Mouse (Mus musculus) left cerebral cortex, adult 2 months (tissue): ENCODE data around the gene Slc44a2. TPM values are rescaled to one million over a fixed set of nuclear protein-coding genes. Genes with fewer than 3 reads are reported as not detected.
A peak's percentile ranks its signal among the peaks of the same experiment; 100 is the strongest.

Experiments
- DNase-seq, 2 experiments: peaks; one replicate each; pipeline ENCODE4 v3.0.0; 2021 to 2022; ENCODE audit warnings: low spot score in 2 of 2, mixed read lengths in 1 of 2; ENCODE audit errors: extremely low spot score in 1 of 2
- H3K27ac ChIP-seq: fragments of 200-600 bp; 2 replicates; pipeline ENCODE4 v1.8.1; 2022
- H3K4me3 ChIP-seq: fragments of 200-600 bp; 2 replicates; pipeline ENCODE4 v1.8.1; 2022
- CTCF ChIP-seq: fragments of 200-600 bp; IDR thresholded peaks from 2 replicates; pipeline ENCODE4 v1.8.1; 2022; ENCODE audit warnings: antibody characterized with exemption, mild to moderate bottlenecking, moderate library complexity
- intact Hi-C: fragments of 180-260 bp; cut with DNase I; formaldehyde crosslinking; loops from one replicate; pipeline ENCODE4 v1.15.1; 2025
- total RNA-seq, 2 experiments: library from RNA; stranded (reverse); gene quantifications; 2 replicates each; pipeline ENCODE4 v1.2.3; 2021

The Slc44a2 gene
- total RNA-seq, 2 experiments from 2014 or later = 47.5 to 53.6 TPM

GRCm38 (mm10) chr9:21367357-21368111 lies 47.0 kb downstream of the Slc44a2 start, which contains the start of gene Ilf3:
Gene Ilf3, plus strand, starts transcription at chr9:21367871.
- intact Hi-C loops = loop anchor here (2.0 to 5.0 kb wide), 3 partner anchors 75 to 179 kb away; partner anchors contain the start of genes Carm1 and Cdkn2d
- peak; percentile 99 to 100 for DNase-seq
- no peak for TF ChIP-seq CTCF
- peak within 1 kb of the TSS; percentile 93 for H3K4me3 ChIP-seq
- H3K27ac ChIP-seq = peak within 1 kb of the TSS; percentile 92

GRCm38 (mm10) chr9:21368131-21368584 lies 47.7 kb downstream of the Slc44a2 start:
- TF ChIP-seq CTCF = no peak
- Histone ChIP-seq H3K4me3 (peak overlapping the region; percentile 93), H3K27ac (peak overlapping the region; percentile 92)
- intact Hi-C loops = loop anchor here (5.0 kb wide), 2 partner anchors 76 to 126 kb away; partner anchors contain the start of gene Cdkn2d
- DNase-seq = peak; percentile 64 to 67

- no peak for DNase-seq
- intact Hi-C loops = loop anchor here (5.0 kb wide), 2 partner anchors 77 to 127 kb away; partner anchors contain the start of gene Cdkn2d
- H3K4me3 ChIP-seq = peak overlapping the region; percentile 93
- no peak for TF ChIP-seq CTCF
- no peak overlapping the region for H3K27ac ChIP-seq
Measured at GRCm38 (mm10) chr9:21369080-21369479, 48.6 kb downstream of the Slc44a2 start.

GRCm38 (mm10) chr9:21370876-21371275 lies 50.4 kb downstream of the Slc44a2 start:
- intact Hi-C loops = no loop called here
- no peak overlapping the region for H3K4me3 ChIP-seq

GRCm38 (mm10) chr9:21372508-21372907 lies 52.0 kb downstream of the Slc44a2 start:
- Histone ChIP-seq H3K4me3 (no peak overlapping the region), H3K27ac (no peak overlapping the region)
- intact Hi-C loops = no loop called here
- no peak for DNase-seq
- no peak for TF ChIP-seq CTCF

More at GRCm38 (mm10) chr9:21370876-21371275, 50.4 kb downstream of the Slc44a2 start:
- no peak for TF ChIP-seq CTCF
- H3K27ac ChIP-seq = no peak overlapping the region
- DNase-seq = no peak

- H3K27ac ChIP-seq = no peak overlapping the region
- H3K4me3 ChIP-seq = no peak overlapping the region
- intact Hi-C loops = no loop called here
- DNase-seq = no peak
- no peak for TF ChIP-seq CTCF
Measured at GRCm38 (mm10) chr9:21379195-21379594, 58.7 kb downstream of the Slc44a2 start.

- intact Hi-C loops = no loop called here
- H3K27ac ChIP-seq = no peak overlapping the region
- TF ChIP-seq CTCF = peak; percentile 23
- DNase-seq = no peak
- no peak overlapping the region for H3K4me3 ChIP-seq
Measured at GRCm38 (mm10) chr9:21380868-21381267, 60.4 kb downstream of the Slc44a2 start.

GRCm38 (mm10) chr9:21383966-21384365 lies 63.5 kb downstream of the Slc44a2 start:
- no peak for TF ChIP-seq CTCF

GRCm38 (mm10) chr9:21392646-21393175 lies 72.2 kb downstream of the Slc44a2 start:
- Histone ChIP-seq H3K4me3 (no peak overlapping the region), H3K27ac (no peak overlapping the region)
- intact Hi-C loops = no loop called here
- no peak for DNase-seq
- TF ChIP-seq CTCF = no peak

More at GRCm38 (mm10) chr9:21383966-21384365, 63.5 kb downstream of the Slc44a2 start:
- DNase-seq = no peak
- Histone ChIP-seq H3K27ac (no peak overlapping the region), H3K4me3 (no peak overlapping the region)
- intact Hi-C loops = no loop called here

GRCm38 (mm10) chr9:21395692-21396091 lies 75.2 kb downstream of the Slc44a2 start:
- no peak overlapping the region for H3K4me3 ChIP-seq
- TF ChIP-seq CTCF = no peak
- intact Hi-C loops = no loop called here
- H3K27ac ChIP-seq = no peak overlapping the region
- DNase-seq = no peak

- intact Hi-C loops = no loop called here
- TF ChIP-seq CTCF = no peak
- no peak overlapping the region for H3K4me3 ChIP-seq
- H3K27ac ChIP-seq = no peak overlapping the region
- no peak for DNase-seq
Measured at GRCm38 (mm10) chr9:21397170-21397569, 76.7 kb downstream of the Slc44a2 start.

- DNase-seq = no peak
- Histone ChIP-seq H3K4me3 (no peak overlapping the region), H3K27ac (no peak overlapping the region)
- TF ChIP-seq CTCF = no peak
- intact Hi-C loops = no loop called here
Measured at GRCm38 (mm10) chr9:21401042-21401441, 80.5 kb downstream of the Slc44a2 start.
